Mouse (Mus musculus) heart, postnatal 0 days (tissue): ENCODE data around the gene Hamp. TPM values are rescaled to one million over a fixed set of nuclear protein-coding genes. Genes with fewer than 3 reads are reported as not detected.

Experiments
- ATAC-seq: fragments of 200-750 bp; cut with Nextera tagmentation; 2 replicates; pipeline ENCODE4 v1.8.0; 2017; ENCODE audit warnings: low read depth, moderate number of reproducible peaks, moderate library complexity; ENCODE audit not compliant: insufficient read depth
- DNase-seq: peaks from one replicate; pipeline ENCODE4 v3.0.0-alpha.2; 2016; ENCODE audit warnings: low spot score
- H3K27ac ChIP-seq: fragments of 300-500 bp; sonication (generic); 2 replicates; pipeline ENCODE4 v1.5.1; 2014; ENCODE audit warnings: low read depth, mild to moderate bottlenecking
- H3K27me3 ChIP-seq: fragments of 300-500 bp; sonication (generic); 2 replicates; pipeline ENCODE4 v1.6.1; 2014; ENCODE audit warnings: low read length, mixed read lengths; ENCODE audit not compliant: control insufficient read depth, insufficient read depth
- H3K36me3 ChIP-seq: fragments of 300-500 bp; sonication (generic); replicated peaks from 2 replicates; pipeline ENCODE4 v1.6.1; 2014; ENCODE audit warnings: low read length, mixed read lengths; ENCODE audit not compliant: control insufficient read depth, insufficient read depth
- H3K4me1 ChIP-seq: fragments of 300-500 bp; sonication (generic); 2 replicates; pipeline ENCODE4 v1.6.1; 2014; ENCODE audit warnings: antibody characterized with exemption; ENCODE audit not compliant: control insufficient read depth, insufficient read depth
- H3K4me2 ChIP-seq: fragments of 300-500 bp; sonication (generic); 2 replicates; pipeline ENCODE4 v1.6.1; 2014; ENCODE audit warnings: low read depth, mild to moderate bottlenecking, low read length, moderate library complexity
- H3K4me3 ChIP-seq: fragments of 300-500 bp; sonication (generic); 2 replicates; pipeline ENCODE4 v1.5.1; 2014; ENCODE audit warnings: low read depth, low read length
- H3K9ac ChIP-seq: fragments of 300-500 bp; sonication (generic); replicated peaks from 2 replicates; pipeline ENCODE4 v1.6.1; 2014; ENCODE audit warnings: low read depth, low read length, mixed read lengths
- H3K9me3 ChIP-seq: fragments of 300-500 bp; sonication (generic); replicated peaks from 2 replicates; pipeline ENCODE4 v1.6.1; 2016; ENCODE audit warnings: low read length; ENCODE audit not compliant: control insufficient read depth
- CTCF ChIP-seq: IDR thresholded peaks from 2 replicates; pipeline ENCODE4 v1.5.1; 2016; ENCODE audit warnings: antibody characterized with exemption, control low read depth, low read depth
- EP300 ChIP-seq: IDR thresholded peaks from 2 replicates; pipeline ENCODE4 v1.6.1; 2016; ENCODE audit warnings: antibody characterized with exemption, low read depth
- WGBS: fragments of 180-500 bp; shearing (Covaris S2); extraction: QIAGEN DNeasy Blood & Tissue Kit; methylation state at CpG from one replicate; pipeline ENCODE4 v1.1.7; 2014; 5-methylcytosine and 5-hydroxymethylcytosine counted together
- polyA plus RNA-seq: library from polyadenylated mRNA; unstranded; fragments of >200 nt; fragmentation: Nextera tagmentation; extraction: Ambion mirVana; gene quantifications from 2 replicates; pipeline ENCODE4 v1.2.1, GENCODE M21; 2015
- total RNA-seq: library from RNA; depleted of rRNA; stranded (reverse); fragments of >200 nt; gene quantifications from 2 replicates; pipeline ENCODE4 v1.2.3, GENCODE M21; 2014; ENCODE audit warnings: low replicate concordance; rRNA removed

Gene Hamp
- total RNA-seq (42.0 TPM in 1 of 2 replicates, not detected in the other), polyA plus RNA-seq (1.7 and 4.0 TPM in 2 replicates)

DNA sequence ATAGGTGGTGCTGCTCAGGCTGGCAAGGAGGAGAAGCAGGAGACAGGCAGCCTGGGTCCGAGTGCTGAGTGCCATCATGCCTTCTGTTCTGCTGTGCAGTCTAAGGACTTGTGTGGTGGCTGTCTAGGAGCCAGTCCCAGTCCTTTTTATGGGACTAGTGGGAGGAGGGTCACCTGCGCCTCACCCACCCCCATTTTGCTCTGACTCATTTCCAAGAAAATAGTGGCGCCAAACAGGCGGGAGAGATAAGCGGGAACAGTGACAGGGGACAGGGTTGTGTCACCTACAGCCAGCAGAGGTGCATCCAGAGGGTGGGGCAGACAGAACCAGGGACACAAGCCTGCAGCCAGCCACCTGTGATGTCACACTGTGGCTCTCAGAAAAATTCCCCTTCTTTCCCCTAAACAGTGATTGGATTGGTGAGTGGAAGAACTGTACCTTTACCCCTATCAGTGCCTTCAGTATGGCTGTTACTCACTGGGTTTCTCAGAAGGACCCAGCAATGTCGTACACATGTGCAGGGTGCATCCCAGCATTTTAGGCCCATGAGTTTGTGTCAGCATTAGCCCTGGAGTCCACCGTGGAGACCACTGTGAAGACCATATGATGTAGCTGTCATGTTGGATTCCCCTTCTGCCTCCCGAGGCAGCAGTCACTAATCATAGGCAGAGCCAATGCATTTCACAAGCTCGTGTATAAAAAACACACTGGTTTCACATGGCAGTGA lies at the start of gene Hamp:
Gene Hamp (minus strand): TSS at position 124 of the 727 bp plus-strand sequence.
- TF ChIP-seq EP300 (no peak), CTCF (no peak)
- no peak within 1 kb of the TSS for H3K9ac ChIP-seq
- WGBS, result 51% methylated on average over 9 of the region's 9 CpGs
- no peaks in the 10 kb centered on the region for H3K9me3 ChIP-seq
- no peaks in the 10 kb centered on the region for H3K4me1 ChIP-seq
- no peak within 1 kb of the TSS for H3K4me3 ChIP-seq
- no peak within 1 kb of the TSS for H3K27ac ChIP-seq
- no peak for DNase-seq
- H3K27me3 ChIP-seq, result no peaks in the 10 kb centered on the region
- H3K36me3 ChIP-seq, result peaks cover 17% of the 10 kb centered on the region
- no peak within 1 kb of the TSS for H3K4me2 ChIP-seq
- no peak for ATAC-seq

DNA sequence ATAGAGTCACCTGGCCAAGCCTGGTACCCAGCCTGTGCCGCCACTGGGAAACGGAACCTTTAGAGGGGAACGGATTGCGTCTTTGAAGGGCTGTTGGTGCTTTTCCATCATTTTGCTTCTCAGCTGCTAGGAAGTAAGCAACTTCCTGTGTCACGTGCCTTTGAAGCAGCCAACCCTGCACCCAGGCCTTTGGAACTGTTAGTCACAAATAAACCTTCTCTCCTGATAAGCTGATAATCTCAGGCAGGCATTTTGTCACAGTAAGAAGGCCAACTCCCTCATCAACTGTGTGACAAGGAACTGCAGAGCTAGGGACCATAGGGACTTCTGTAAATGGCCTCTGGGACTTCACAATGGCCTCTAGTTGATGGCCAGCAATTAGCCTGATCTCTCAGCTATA lies 48.3 kb upstream of the Hamp start:
- no peak overlapping the region for H3K27ac ChIP-seq
- H3K4me3 ChIP-seq, result no peak overlapping the region
- H3K9ac ChIP-seq, result no peak overlapping the region
- H3K9me3 ChIP-seq, result peaks cover 5% of the 10 kb centered on the region; the same call in 1 of the 2 replicates
- no peak for TF ChIP-seq CTCF
- no peaks in the 10 kb centered on the region for H3K4me1 ChIP-seq
- ATAC-seq, result no peak
- H3K36me3 ChIP-seq, result no peaks in the 10 kb centered on the region
- 58% methylated on average over 5 of the region's 5 CpGs for WGBS
- H3K27me3 ChIP-seq, result no peaks in the 10 kb centered on the region
- no peak for DNase-seq
- H3K4me2 ChIP-seq, result no peak overlapping the region

DNA sequence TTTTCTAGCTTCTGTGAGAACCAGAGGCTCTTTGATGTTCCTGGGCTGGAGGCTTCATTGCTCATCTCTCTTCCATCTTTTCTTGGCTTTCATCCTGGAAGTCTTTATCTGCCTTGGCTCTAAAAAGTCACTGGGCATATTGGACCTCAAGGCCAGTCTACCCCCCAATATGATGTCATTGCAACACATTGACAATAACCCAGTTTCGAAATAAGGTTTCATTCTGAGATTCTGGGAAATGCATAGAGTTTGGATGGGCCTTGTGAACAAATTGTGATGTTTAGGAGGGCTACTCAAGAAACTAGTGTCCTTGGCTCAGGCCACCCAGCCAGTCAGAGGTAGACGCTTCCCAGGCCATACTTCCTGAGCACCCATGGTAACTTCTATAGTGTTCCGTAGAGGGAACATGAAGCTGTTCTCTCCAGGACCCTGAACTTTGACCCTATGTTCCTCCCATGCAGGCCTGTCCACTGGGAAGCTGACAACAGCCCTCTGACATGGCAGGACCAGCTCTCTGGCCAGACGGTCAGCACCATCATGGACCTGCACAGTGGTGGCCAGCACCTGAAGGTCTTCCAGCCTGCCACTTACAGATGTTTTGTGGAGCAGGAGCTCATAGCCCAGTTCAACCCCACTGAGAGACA lies 44.8 kb upstream of the Hamp start:
- Histone ChIP-seq H3K36me3 (no peaks in the 10 kb centered on the region), H3K27ac (no peak overlapping the region), H3K9me3 (no peaks in the 10 kb centered on the region), H3K4me3 (no peak overlapping the region), H3K27me3 (no peaks in the 10 kb centered on the region), H3K4me2 (no peak overlapping the region), H3K9ac (no peak overlapping the region), H3K4me1 (no peaks in the 10 kb centered on the region)
- DNase-seq (no peak), ATAC-seq (no peak)
- WGBS, result 80% methylated on average over 4 of the region's 4 CpGs
- TF ChIP-seq CTCF (no peak), EP300 (no peak)

DNA sequence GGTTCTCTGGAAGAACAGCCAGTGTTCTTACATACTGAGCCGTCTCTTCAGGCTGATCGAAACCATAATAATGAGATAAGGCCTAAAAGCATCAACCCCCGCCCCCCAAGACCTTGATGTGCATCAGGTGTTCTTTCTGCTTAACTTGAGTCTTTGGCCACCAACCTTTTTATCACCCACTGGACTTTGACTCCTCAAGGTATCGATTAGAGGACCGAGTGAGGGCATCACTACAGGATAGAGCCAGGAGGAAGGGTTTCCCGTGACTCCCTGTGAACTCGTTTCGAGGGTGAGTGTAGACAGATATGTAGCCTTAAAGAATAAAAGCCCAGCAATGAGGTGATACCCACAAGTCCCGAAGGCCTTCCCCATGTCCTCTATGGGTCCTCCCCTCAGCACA lies 41.5 kb upstream of the Hamp start:
- H3K9me3 ChIP-seq, result no peaks in the 10 kb centered on the region
- DNase-seq, result no peak
- no peaks in the 10 kb centered on the region for H3K27me3 ChIP-seq
- no peak overlapping the region for H3K4me2 ChIP-seq
- 86% methylated on average over 9 of the region's 9 CpGs for WGBS
- H3K9ac ChIP-seq, result no peak overlapping the region
- no peaks in the 10 kb centered on the region for H3K36me3 ChIP-seq
- H3K4me1 ChIP-seq, result no peaks in the 10 kb centered on the region
- H3K4me3 ChIP-seq, result no peak overlapping the region
- TF ChIP-seq EP300, result no peak
- no peak for TF ChIP-seq CTCF
- no peak overlapping the region for H3K27ac ChIP-seq
- ATAC-seq, result no peak

DNA sequence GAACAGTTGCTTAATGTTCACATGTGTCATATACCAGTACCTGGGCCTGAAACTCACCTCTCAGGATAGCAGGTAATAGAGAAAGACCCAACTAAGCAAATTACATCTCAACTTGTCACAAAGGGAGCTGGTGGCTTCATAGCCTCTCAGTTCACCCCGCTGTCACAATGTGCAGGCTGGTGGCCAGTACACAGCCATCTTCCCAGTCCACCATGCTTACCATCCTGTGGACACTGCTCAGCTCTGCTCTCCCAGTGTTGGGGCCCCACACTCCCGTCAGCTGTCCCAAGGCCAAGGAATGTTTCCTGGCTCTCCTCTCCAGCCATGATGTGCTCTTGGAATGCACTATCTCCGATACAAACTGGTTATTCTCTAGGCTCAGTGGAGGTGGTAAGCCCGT lies 37.9 kb upstream of the Hamp start:
- Histone ChIP-seq H3K9me3 (no peaks in the 10 kb centered on the region), H3K27me3 (no peaks in the 10 kb centered on the region), H3K4me3 (no peak overlapping the region), H3K36me3 (no peaks in the 10 kb centered on the region), H3K27ac (no peak overlapping the region), H3K4me1 (no peaks in the 10 kb centered on the region), H3K9ac (no peak overlapping the region), H3K4me2 (no peak overlapping the region)
- TF ChIP-seq CTCF, result no peak
- TF ChIP-seq EP300, result no peak
- DNase-seq, result no peak
- WGBS, result 83% methylated on average over 4 of the region's 4 CpGs
- no peak for ATAC-seq
